Mouse (Mus musculus) stomach, embryonic 15.5 days (tissue): ENCODE measurements at regions not wholly inside any gene's neighbourhood (a gene's known extent, or its start where the extent isn't known, plus 50 kb on each side); places are given as distances from the start of the nearest gene placed in this dataset.

Source experiments
- ATAC-seq: fragments of 200-750 bp; cut with Nextera tagmentation; 2 replicates; pipeline ENCODE4 v1.8.0; 2017; ENCODE audit warnings: low read depth, moderate number of reproducible peaks, moderate TSS enrichment; ENCODE audit not compliant: insufficient read depth, low FRiP score
- H3K27ac ChIP-seq: fragments of 300-500 bp; sonication (generic); 2 replicates; pipeline ENCODE4 v1.5.1; 2015; ENCODE audit warnings: mild to moderate bottlenecking, inconsistent platforms
- H3K27me3 ChIP-seq: fragments of 300-500 bp; sonication (generic); replicated peaks from 2 replicates; pipeline ENCODE4 v1.6.1; 2015; ENCODE audit warnings: inconsistent platforms
- H3K36me3 ChIP-seq: fragments of 300-500 bp; sonication (generic); 2 replicates; pipeline ENCODE4 v1.6.1; 2015; ENCODE audit warnings: inconsistent platforms
- H3K4me1 ChIP-seq: fragments of 300-500 bp; sonication (generic); 2 replicates; pipeline ENCODE4 v1.6.1; 2015; ENCODE audit warnings: inconsistent platforms
- H3K4me2 ChIP-seq: fragments of 300-500 bp; sonication (generic); 2 replicates; pipeline ENCODE4 v1.6.1; 2015; ENCODE audit warnings: mild to moderate bottlenecking, inconsistent platforms
- H3K4me3 ChIP-seq: fragments of 300-500 bp; sonication (generic); replicated peaks from 2 replicates; pipeline ENCODE4 v1.5.1; 2015; ENCODE audit warnings: inconsistent platforms
- H3K9ac ChIP-seq: fragments of 300-500 bp; sonication (generic); 2 replicates; pipeline ENCODE4 v1.6.1; 2015; ENCODE audit warnings: inconsistent platforms
- H3K9me3 ChIP-seq: fragments of 300-500 bp; sonication (generic); 2 replicates; pipeline ENCODE4 v1.6.1; 2016; ENCODE audit warnings: inconsistent platforms
- WGBS: fragments of 180-500 bp; shearing (Covaris S2); methylation state at CpG from one replicate; pipeline ENCODE4 v1.1.7; 2015; 5-methylcytosine and 5-hydroxymethylcytosine counted together

DNA sequence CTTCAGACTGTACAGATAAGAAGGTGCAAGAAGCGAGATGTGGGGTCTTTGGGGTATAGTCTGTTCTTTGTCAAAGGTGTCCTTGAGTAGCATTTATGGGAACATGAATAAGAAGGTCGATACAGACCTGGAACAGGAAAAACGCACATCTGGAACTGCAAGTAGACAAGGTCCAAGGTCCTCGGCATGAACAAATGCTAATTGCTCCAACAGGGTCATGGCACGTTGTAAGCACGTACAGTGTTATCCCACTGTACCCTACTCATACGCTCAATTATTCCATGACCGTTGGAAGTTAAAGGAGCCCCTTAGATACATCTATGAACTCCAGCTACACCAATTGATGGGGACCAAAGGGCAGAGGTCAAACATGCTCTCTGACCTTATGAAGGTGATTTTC lies 244.1 kb downstream of the Setd4 start:
- H3K4me3 ChIP-seq = no peak overlapping the region
- H3K4me2 ChIP-seq = no peak overlapping the region
- H3K36me3 ChIP-seq = no peaks in the 10 kb centered on the region
- peak overlapping the region; percentile 57; the same call in 1 of the 2 replicates for H3K27ac ChIP-seq
- H3K9me3 ChIP-seq = no peaks in the 10 kb centered on the region
- no peak overlapping the region for H3K9ac ChIP-seq
- WGBS = 82% methylated on average over 8 of the region's 8 CpGs
- no peaks in the 10 kb centered on the region for H3K4me1 ChIP-seq
- H3K27me3 ChIP-seq = no peaks in the 10 kb centered on the region
- peak; percentile 56 for ATAC-seq

DNA sequence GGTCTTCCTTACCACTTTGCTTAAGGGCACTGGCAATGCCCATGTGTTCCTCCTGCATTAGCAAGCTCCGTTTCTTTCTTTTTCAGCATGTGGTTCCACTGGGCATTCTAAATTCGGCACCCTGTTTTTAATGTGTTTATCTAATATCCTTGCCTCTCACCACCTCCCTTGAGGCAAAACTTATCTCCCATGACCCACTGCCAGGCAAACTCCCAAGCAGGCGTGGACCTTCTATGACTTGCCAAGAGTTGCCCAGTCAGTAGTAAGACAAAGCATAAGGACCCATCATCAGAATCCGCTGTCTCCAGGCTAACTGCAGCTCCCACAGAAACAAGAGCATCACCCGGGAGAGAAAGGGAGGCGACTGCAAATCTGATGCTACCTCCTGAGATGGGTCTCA lies 245.2 kb downstream of the Setd4 start:
- 81% methylated on average over 6 of the region's 6 CpGs for WGBS
- Histone ChIP-seq H3K27ac (peak overlapping the region; percentile 11; the same call in 1 of the 2 replicates), H3K4me3 (no peak overlapping the region), H3K4me2 (no peak overlapping the region), H3K9ac (no peak overlapping the region), H3K4me1 (no peaks in the 10 kb centered on the region), H3K9me3 (no peaks in the 10 kb centered on the region), H3K36me3 (no peaks in the 10 kb centered on the region), H3K27me3 (no peaks in the 10 kb centered on the region)
- ATAC-seq = no peak

DNA sequence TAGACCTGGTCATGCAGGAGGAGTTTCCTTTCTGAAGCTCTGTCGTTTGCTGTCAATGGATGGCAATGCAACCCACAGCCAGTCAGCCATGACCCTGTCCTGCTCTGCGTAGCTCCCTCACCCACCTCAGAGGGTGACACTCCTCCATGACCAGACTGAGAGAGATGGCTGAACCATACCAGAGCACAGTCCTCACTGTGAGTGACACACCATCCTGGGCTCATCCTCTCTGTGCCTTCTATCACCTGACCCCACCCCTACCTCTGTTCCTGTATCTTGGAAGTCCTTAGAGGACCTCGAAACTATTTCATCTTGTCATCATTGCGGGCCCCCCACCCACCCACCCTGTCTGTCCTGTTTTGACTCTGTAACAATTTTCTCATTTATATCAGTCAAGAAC lies 245.7 kb downstream of the Setd4 start:
- Histone ChIP-seq H3K9me3 (no peaks in the 10 kb centered on the region), H3K4me3 (no peak overlapping the region), H3K9ac (no peak overlapping the region), H3K27me3 (no peaks in the 10 kb centered on the region), H3K4me2 (no peak overlapping the region), H3K4me1 (no peaks in the 10 kb centered on the region), H3K27ac (no peak overlapping the region), H3K36me3 (no peaks in the 10 kb centered on the region)
- ATAC-seq = no peak
- WGBS = 84% methylated on average over 4 of the region's 4 CpGs

DNA sequence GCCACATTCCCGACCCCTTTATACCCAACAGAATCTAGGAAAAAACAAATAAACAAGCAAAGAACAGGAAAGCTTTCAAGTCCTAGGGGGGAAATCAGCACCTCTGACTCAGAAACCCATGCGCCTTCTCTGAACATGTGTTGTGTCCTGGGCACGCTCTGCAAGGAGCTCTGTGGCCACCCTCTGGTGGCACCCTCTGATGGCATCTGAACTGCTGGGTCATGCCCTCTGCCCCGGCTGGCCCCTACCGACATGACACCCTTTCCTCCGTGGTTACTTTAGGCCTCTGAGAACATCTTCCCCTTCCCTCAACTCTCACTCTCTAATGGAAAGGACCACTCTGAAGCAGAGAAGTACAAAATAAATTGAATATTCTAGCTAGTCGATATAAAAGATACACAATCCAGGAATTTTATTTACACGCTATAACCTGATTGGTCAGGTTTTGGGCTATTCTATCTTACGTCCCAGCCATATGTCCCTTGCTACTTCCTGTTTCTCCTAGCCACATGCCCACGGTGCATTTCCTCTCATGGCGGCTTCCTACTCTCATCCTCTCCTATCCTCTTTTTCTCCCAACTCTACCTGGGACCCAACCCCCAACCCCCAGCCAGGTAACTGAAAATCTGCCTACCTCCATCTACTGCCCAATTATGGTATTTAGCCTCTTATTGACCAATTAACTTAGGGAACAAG lies 248.5 kb downstream of the Setd4 start:
- H3K9ac ChIP-seq = no peak overlapping the region
- no peak overlapping the region for H3K27ac ChIP-seq
- WGBS = 81% methylated on average over 11 of the region's 11 CpGs
- ATAC-seq = no peak
- H3K9me3 ChIP-seq = no peaks in the 10 kb centered on the region
- no peaks in the 10 kb centered on the region for H3K4me1 ChIP-seq
- no peak overlapping the region for H3K4me3 ChIP-seq
- no peak overlapping the region for H3K4me2 ChIP-seq
- H3K27me3 ChIP-seq = no peaks in the 10 kb centered on the region
- H3K36me3 ChIP-seq = no peaks in the 10 kb centered on the region

DNA sequence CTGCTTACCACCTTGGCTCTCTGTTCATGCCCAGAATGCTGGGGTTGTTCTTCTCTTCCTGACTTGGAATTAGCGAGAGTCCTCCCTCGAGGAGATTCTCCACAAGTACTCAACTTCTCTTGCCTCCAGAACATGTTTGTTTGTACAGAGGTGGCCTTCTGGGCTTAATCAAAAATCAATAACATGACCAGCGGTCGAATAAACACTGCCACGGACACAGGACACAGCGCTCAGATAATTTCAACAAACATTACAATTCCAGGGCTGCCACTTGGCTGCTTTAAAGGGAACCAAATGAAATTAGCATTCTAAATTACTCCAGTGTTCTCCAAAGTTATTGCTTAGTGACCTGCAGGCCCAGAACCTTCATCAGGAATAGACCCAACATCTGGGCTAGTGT lies 249.9 kb downstream of the Setd4 start:
- H3K27me3 ChIP-seq = no peaks in the 10 kb centered on the region
- no peaks in the 10 kb centered on the region for H3K4me1 ChIP-seq
- no peak for ATAC-seq
- H3K9me3 ChIP-seq = no peaks in the 10 kb centered on the region
- H3K9ac ChIP-seq = no peak overlapping the region
- no peak overlapping the region for H3K4me2 ChIP-seq
- H3K36me3 ChIP-seq = no peaks in the 10 kb centered on the region
- no peak overlapping the region for H3K4me3 ChIP-seq
- H3K27ac ChIP-seq = no peak overlapping the region
- WGBS = 30% methylated on average over 6 of the region's 6 CpGs

DNA sequence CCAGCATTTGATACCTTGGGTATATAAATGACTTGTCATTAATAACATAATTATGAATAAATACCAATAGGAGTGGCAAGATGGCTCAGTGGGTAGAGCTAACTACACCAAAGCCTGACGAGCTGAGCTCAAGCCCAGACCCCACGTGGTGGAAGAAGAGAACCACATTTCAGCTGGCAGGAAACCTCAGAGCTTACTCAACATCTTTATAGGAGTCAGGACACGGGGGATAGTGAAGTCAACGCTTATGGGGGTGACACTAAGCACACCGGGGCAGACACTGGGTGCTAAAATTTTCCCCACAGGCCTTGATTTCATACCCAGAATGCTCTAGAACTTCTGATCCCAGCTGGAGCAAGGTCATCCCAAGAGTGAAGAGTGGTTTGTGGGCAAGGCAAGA lies 259.3 kb downstream of the Setd4 start:
- Histone ChIP-seq H3K9ac (no peak overlapping the region), H3K4me2 (no peak overlapping the region), H3K9me3 (no peaks in the 10 kb centered on the region), H3K27me3 (no peaks in the 10 kb centered on the region), H3K36me3 (no peaks in the 10 kb centered on the region), H3K27ac (no peak overlapping the region), H3K4me1 (no peaks in the 10 kb centered on the region), H3K4me3 (no peak overlapping the region)
- ATAC-seq = no peak
- 81% methylated on average over 5 of the region's 5 CpGs for WGBS

DNA sequence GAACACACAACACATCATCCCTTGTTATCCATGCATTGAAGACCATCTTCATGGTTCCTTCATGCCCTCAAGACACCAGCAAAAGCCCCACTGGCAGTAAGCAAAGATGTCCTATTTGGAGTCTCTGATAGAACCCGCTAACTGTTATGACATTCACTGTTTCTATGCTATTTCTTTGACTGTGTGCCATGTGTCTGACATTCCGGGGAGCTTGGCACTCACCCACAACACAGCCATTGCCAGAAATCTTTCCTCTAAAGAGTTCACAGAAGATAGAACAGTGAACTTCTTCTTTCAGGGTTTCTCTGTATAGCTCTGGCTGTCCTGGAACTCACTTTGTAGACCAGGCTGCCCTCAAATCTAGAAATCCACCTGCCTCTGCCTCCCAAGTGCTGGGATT lies 261.2 kb downstream of the Setd4 start:
- Histone ChIP-seq H3K4me1 (no peaks in the 10 kb centered on the region), H3K36me3 (no peaks in the 10 kb centered on the region), H3K4me2 (no peak overlapping the region), H3K9me3 (no peaks in the 10 kb centered on the region), H3K27me3 (no peaks in the 10 kb centered on the region), H3K4me3 (no peak overlapping the region), H3K27ac (no peak overlapping the region), H3K9ac (no peak overlapping the region)
- no peak for ATAC-seq
- WGBS = 82% methylated on average over 2 of the region's 2 CpGs

DNA sequence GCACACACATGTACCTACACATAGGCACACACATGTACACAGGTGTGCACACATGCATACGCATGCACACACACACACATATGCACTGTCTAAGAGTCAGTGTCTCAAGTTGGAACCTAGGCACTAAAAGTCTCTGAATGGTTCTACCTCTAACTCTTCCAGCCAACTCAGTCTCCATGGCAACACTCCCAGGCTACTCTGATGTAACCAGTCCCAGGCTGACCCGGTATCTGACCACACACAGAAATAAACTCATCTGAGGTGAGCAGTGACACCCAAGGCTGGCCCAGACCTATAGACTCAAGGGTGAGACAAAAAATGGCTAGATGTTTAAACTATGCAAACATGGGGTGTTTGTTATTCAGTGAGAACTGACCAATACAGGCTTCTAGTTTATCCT lies 262.1 kb downstream of the Setd4 start:
- H3K9ac ChIP-seq = no peak overlapping the region
- no peak for ATAC-seq
- H3K27ac ChIP-seq = no peak overlapping the region
- no peaks in the 10 kb centered on the region for H3K4me1 ChIP-seq
- H3K9me3 ChIP-seq = no peaks in the 10 kb centered on the region
- H3K36me3 ChIP-seq = no peaks in the 10 kb centered on the region
- H3K4me2 ChIP-seq = no peak overlapping the region
- no peak overlapping the region for H3K4me3 ChIP-seq
- H3K27me3 ChIP-seq = no peaks in the 10 kb centered on the region
- WGBS = 74% methylated on average over 2 of the region's 2 CpGs

DNA sequence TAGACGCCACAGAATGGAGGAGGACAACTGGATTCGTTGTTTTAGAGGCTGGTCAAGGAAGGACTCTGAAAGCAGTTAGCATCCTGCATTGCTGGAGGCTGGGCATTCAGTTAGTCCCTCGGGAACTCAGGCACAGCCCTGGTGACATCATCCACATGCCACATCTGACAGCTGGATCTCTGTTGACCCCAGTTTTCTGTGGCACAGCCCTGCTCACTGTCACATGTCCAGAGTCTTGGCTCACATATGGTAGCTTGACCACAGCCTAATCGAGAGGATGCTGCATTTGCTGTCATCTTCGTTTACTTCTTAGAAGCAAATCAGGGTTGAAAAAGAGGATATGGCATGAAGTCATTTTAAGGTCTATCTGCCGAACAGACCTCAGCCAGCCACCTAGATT lies 265.1 kb downstream of the Setd4 start:
- H3K4me3 ChIP-seq = no peak overlapping the region
- no peaks in the 10 kb centered on the region for H3K4me1 ChIP-seq
- no peak overlapping the region for H3K27ac ChIP-seq
- no peak overlapping the region for H3K4me2 ChIP-seq
- H3K36me3 ChIP-seq = no peaks in the 10 kb centered on the region
- no peaks in the 10 kb centered on the region for H3K9me3 ChIP-seq
- no peak for ATAC-seq
- H3K9ac ChIP-seq = no peak overlapping the region
- 69% methylated on average over 6 of the region's 6 CpGs for WGBS
- H3K27me3 ChIP-seq = no peaks in the 10 kb centered on the region

DNA sequence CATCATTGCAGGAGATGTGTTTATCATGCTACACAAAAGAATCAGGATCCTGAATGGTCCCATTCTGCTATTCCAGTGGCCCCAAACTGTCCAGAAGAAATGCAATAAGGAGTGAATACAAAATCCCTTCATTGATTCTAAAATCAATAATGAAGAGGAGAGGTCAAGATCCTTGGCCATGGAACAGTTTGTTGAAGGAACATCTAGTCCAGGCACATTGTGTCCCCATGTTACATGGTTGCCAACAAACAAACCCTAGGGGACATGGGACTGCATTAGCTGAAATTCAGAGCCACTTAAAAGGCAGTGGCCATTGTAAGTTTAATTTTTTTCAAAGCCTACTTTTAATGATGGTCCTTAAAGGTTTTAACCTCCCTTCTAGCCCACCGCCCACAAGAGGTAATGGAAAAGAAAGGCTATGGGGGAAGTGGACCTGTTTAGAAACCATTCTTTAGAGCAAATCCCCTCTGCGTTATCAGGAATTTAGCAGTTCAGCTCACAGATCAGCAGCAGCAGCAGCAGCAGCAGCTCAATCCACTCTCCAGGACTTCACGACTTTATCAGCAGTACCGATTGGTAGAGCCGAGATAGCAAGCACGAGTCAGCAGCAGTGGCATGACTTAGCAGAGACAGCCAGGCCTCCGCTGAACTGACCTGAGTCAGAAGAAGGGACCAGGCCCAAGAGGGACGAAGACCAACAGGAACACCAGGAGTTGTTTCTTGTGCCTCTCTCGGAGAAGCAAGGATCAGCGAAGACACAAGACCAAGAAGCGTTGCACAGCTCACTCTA lies 268.3 kb downstream of the Setd4 start:
- Histone ChIP-seq H3K27ac (no peak overlapping the region), H3K36me3 (no peaks in the 10 kb centered on the region), H3K4me1 (no peaks in the 10 kb centered on the region), H3K9ac (no peak overlapping the region), H3K9me3 (no peaks in the 10 kb centered on the region), H3K27me3 (no peaks in the 10 kb centered on the region), H3K4me2 (no peak overlapping the region), H3K4me3 (no peak overlapping the region)
- WGBS = 77% methylated on average over 11 of the region's 11 CpGs
- no peak; the same call in 1 of the 2 replicates for ATAC-seq

DNA sequence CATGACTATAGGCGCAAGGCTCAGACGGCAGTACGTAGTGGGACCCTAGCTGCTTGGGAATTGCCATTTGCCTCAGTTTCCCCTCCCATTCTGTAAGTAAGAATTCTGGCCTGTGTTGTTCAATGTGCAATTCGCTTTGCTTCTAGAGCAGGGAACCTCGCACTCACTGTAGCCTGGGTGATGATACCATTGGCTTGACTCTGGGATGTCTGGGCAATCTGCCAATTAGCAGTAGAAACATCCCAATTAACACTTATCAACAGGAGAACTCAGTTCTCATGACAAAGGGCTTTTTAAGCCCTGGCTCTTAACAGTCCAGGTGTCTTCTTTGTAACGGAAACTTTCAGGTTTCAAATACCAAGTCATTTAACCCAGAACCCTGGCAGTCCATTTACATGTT lies 270.2 kb downstream of the Setd4 start:
- WGBS = 75% methylated on average over 6 of the region's 6 CpGs
- no peak for ATAC-seq
- no peak overlapping the region for H3K4me3 ChIP-seq
- no peaks in the 10 kb centered on the region for H3K4me1 ChIP-seq
- no peak overlapping the region for H3K27ac ChIP-seq
- H3K9me3 ChIP-seq = no peaks in the 10 kb centered on the region
- no peaks in the 10 kb centered on the region for H3K27me3 ChIP-seq
- H3K4me2 ChIP-seq = no peak overlapping the region
- H3K36me3 ChIP-seq = no peaks in the 10 kb centered on the region
- H3K9ac ChIP-seq = no peak overlapping the region

DNA sequence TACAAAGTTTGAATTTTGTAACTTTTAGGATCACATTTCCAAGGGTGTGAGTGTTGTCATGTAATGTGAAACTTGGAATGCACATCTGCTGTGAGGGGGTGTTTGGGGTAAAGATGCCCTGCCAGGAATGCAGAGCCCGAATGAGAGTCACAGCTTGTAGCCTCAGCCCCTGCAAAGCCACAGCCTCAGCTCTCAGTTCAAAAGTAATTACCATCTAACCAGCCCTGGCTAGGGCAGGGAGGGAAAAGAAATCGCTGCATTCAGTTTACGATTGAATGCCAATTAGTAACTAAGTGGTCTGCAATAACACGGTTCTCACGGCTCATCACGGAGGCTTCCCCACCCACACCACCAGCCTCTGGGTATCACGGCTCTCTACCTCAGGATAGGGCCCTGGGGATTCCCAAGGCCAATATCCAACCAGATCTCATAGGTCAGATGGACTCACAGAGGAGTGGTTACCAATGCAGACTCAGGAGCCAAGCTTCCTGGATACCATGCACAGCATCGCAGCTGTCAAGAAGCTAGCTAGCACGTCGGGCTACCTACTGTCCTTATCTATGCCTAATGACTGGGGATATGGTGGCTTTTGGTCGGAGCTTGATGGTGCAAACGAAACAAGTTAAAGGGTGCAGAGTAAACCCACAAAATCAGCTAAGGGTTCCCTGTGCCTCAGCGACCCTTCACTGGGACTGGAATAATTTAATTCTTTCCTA lies 275.0 kb downstream of the Setd4 start:
- H3K36me3 ChIP-seq = no peaks in the 10 kb centered on the region
- H3K4me3 ChIP-seq = no peak overlapping the region
- H3K4me1 ChIP-seq = no peaks in the 10 kb centered on the region
- no peaks in the 10 kb centered on the region for H3K9me3 ChIP-seq
- no peaks in the 10 kb centered on the region for H3K27me3 ChIP-seq
- H3K27ac ChIP-seq = no peak overlapping the region
- H3K4me2 ChIP-seq = no peak overlapping the region
- WGBS = 45% methylated on average over 13 of the region's 13 CpGs
- ATAC-seq = no peak
- no peak overlapping the region for H3K9ac ChIP-seq
